Mouse (Mus musculus) stomach, postnatal 0 days (tissue): ENCODE measurements around the gene Cc2d2a.
A peak's percentile ranks its signal among the peaks of the same experiment; 100 is the strongest.

ENCODE experiments used
- CTCF ChIP-seq: IDR thresholded peaks from 2 replicates; pipeline ENCODE4 v1.5.1; 2016; ENCODE audit warnings: antibody characterized with exemption, low read depth, mild to moderate bottlenecking, moderate library complexity
- EP300 ChIP-seq: optimal IDR thresholded peaks from 2 replicates; pipeline ENCODE3; 2016; ENCODE audit warnings: antibody characterized with exemption

DNA sequence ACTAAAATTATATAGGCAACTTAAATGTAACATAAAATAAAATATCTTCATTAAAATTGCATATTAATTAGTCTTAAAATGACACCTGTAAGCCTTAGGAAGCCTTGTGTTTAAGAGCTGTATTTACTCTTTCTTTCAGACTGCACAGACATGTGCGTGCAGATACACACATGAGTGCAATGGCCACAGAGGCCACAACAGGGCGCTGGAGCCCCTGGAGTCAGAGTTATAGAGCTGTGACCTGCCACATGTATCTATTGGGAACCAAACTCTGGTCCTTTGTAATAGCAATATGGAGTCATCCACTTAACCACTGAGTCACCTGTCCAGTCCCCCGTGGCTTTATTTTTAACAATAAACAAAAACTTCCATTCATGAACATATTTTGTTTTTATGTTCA, 86.9 kb downstream of the Cc2d2a start:
- TF ChIP-seq CTCF (peak; percentile 31), EP300 (no peak)
